ENCODE assay signal across 33 mouse cellular contexts in the genomic region with DNA sequence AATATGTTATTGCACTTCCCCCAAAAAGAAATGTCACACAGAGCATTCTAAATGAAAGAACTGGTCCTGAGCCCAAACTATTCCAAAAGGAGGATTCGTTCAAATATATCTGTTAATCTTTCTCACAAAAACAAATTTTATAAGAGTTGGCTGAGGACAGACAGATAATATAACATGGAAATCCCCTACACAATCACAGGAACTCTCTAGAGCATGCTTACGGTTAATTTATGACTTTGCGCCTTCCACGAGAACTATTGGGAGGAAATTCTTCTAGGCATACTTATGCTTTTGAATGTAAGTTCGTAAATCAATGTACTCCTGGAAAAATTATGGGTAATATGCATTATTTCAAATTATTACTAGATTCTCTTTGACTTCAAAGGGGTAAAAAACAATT.
"Had no signal": no experiment of that assay in that cellular context is flagged by ENCODE, and none has a peak within 500 bp of the region (broad histone marks: within the 10 kb centered on the region; RNA-seq: fewer than 3 reads in every experiment).

No protein-coding gene starts in this region.

- H3K36me3 ChIP-seq: limb, embryonic 10.5 days; limb, embryonic 12.5 days; limb, embryonic 13.5 days; limb, embryonic 15.5 days; liver, embryonic 12.5 days; liver, embryonic 13.5 days; liver, embryonic 15.5 days; lung, embryonic 15.5 days; midbrain, embryonic 10.5 days; midbrain, embryonic 12.5 days; midbrain, embryonic 13.5 days; midbrain, embryonic 15.5 days; neural tube, embryonic 12.5 days; neural tube, embryonic 13.5 days had no signal

- H3K4me1 ChIP-seq: limb, embryonic 10.5 days; limb, embryonic 12.5 days; limb, embryonic 13.5 days; limb, embryonic 15.5 days; liver, embryonic 12.5 days; liver, embryonic 13.5 days; liver, embryonic 15.5 days; lung, embryonic 15.5 days; megakaryocyte, embryonic 14.5 days; midbrain, embryonic 10.5 days; midbrain, embryonic 12.5 days; midbrain, embryonic 13.5 days; midbrain, embryonic 15.5 days; neural tube, embryonic 12.5 days; neural tube, embryonic 13.5 days had no signal

- H3K9ac ChIP-seq: limb, embryonic 12.5 days; limb, embryonic 13.5 days; limb, embryonic 15.5 days; liver, embryonic 12.5 days; liver, embryonic 13.5 days; liver, embryonic 14.5 days; liver, embryonic 15.5 days; liver, postnatal 0 days; lung, embryonic 14.5 days; lung, embryonic 15.5 days; midbrain, embryonic 12.5 days; midbrain, embryonic 13.5 days; midbrain, embryonic 15.5 days; neural tube, embryonic 12.5 days; neural tube, embryonic 13.5 days had no signal

- DNase-seq: left cerebral cortex, postnatal 4 days; liver; liver, embryonic 13.5 days; liver, postnatal 0 days; lung, adult 18-20 months; lung, adult 2 months; lung, embryonic 14.5 days; lung, postnatal 10 days; lung, postnatal 14 days; lung, postnatal 36 days; lung, postnatal 4 days; midbrain, embryonic 14.5 days had no signal

- H3K27me3 ChIP-seq: limb, embryonic 12.5 days; limb, embryonic 13.5 days; limb, embryonic 15.5 days; liver, embryonic 12.5 days; liver, embryonic 13.5 days; liver, embryonic 15.5 days; lung, embryonic 15.5 days; megakaryocyte, embryonic 14.5 days; midbrain, embryonic 12.5 days; midbrain, embryonic 13.5 days; midbrain, embryonic 15.5 days; neural tube, embryonic 12.5 days; neural tube, embryonic 13.5 days had no signal

- H3K27ac ChIP-seq: limb, embryonic 10.5 days; limb, embryonic 12.5 days; limb, embryonic 13.5 days; limb, embryonic 15.5 days; liver, embryonic 12.5 days; liver, embryonic 13.5 days; liver, embryonic 14.5 days; liver, embryonic 15.5 days; lung, embryonic 15.5 days; macrophage; midbrain, embryonic 10.5 days; midbrain, embryonic 12.5 days; midbrain, embryonic 13.5 days; midbrain, embryonic 15.5 days; neural tube, embryonic 12.5 days; neural tube, embryonic 13.5 days had no signal

- ATAC-seq: liver, embryonic 12.5 days; liver, postnatal 0 days; lung, postnatal 0 days; midbrain, embryonic 13.5 days; midbrain, embryonic 15.5 days; midbrain, embryonic 16.5 days had no signal

- H3K4me2 ChIP-seq: limb, embryonic 12.5 days; limb, embryonic 13.5 days; limb, embryonic 15.5 days; liver, embryonic 11.5 days; liver, embryonic 12.5 days; liver, embryonic 13.5 days; liver, embryonic 15.5 days; lung, embryonic 14.5 days; lung, embryonic 15.5 days; midbrain, embryonic 11.5 days; midbrain, embryonic 12.5 days; midbrain, embryonic 13.5 days; midbrain, embryonic 15.5 days; neural tube, embryonic 12.5 days; neural tube, embryonic 13.5 days had no signal

- H3K4me3 ChIP-seq: limb, embryonic 10.5 days; limb, embryonic 12.5 days; limb, embryonic 13.5 days; limb, embryonic 15.5 days; liver, embryonic 12.5 days; liver, embryonic 13.5 days; liver, embryonic 15.5 days; lung, embryonic 15.5 days; megakaryocyte, embryonic 14.5 days; midbrain, embryonic 10.5 days; midbrain, embryonic 12.5 days; midbrain, embryonic 13.5 days; midbrain, embryonic 15.5 days; myocyte; neural tube, embryonic 12.5 days; neural tube, embryonic 13.5 days had no signal

- H3K9me3 ChIP-seq: limb, embryonic 10.5 days; limb, embryonic 12.5 days; limb, embryonic 13.5 days; limb, embryonic 15.5 days; liver, embryonic 12.5 days; liver, embryonic 13.5 days; liver, embryonic 15.5 days; lung, embryonic 15.5 days; megakaryocyte, embryonic 14.5 days; midbrain, embryonic 10.5 days; midbrain, embryonic 12.5 days; midbrain, embryonic 13.5 days; midbrain, embryonic 15.5 days; neural tube, embryonic 12.5 days; neural tube, embryonic 13.5 days had no signal
